Mouse (Mus musculus) lung, embryonic 16.5 days (tissue): ENCODE data around the gene Utp11. TPM values are rescaled to one million over a fixed set of nuclear protein-coding genes. Genes with fewer than 3 reads are reported as not detected.
A peak's percentile ranks its signal among the peaks of the same experiment; 100 is the strongest.
"Not testable (repeated sequence)": the region's sequence is repeated elsewhere in the genome, so short reads cannot be mapped to it uniquely, and the experiment has no call there.

Experiments used
- ATAC-seq: fragments of 200-750 bp; cut with Nextera tagmentation; 2 replicates; pipeline ENCODE4 v1.8.0; 2017; ENCODE audit warnings: low read depth, mild to moderate bottlenecking, moderate library complexity
- H3K27ac ChIP-seq: fragments of 300-500 bp; sonication (generic); 2 replicates; pipeline ENCODE4 v1.5.1; 2014; ENCODE audit warnings: mild to moderate bottlenecking, control low read depth, low read length
- H3K27me3 ChIP-seq: fragments of 300-500 bp; sonication (generic); 2 replicates; pipeline ENCODE4 v1.6.1; 2014; ENCODE audit warnings: low read depth, low read length, mixed read lengths; ENCODE audit not compliant: control insufficient read depth, insufficient read depth
- H3K36me3 ChIP-seq: fragments of 300-500 bp; sonication (generic); 2 replicates; pipeline ENCODE4 v1.6.1; 2014; ENCODE audit warnings: low read length; ENCODE audit not compliant: control insufficient read depth, insufficient read depth
- H3K4me1 ChIP-seq: fragments of 300-500 bp; sonication (generic); replicated peaks from 2 replicates; pipeline ENCODE4 v1.6.1; 2014; ENCODE audit warnings: low read length, mixed read lengths; ENCODE audit not compliant: control insufficient read depth, insufficient read depth
- H3K4me2 ChIP-seq: fragments of 300-500 bp; sonication (generic); 2 replicates; pipeline ENCODE4 v1.6.1; 2014; ENCODE audit warnings: low read depth, low read length, control low read depth
- H3K4me3 ChIP-seq: fragments of 300-500 bp; sonication (generic); 2 replicates; pipeline ENCODE4 v1.5.1; 2014; ENCODE audit warnings: mild to moderate bottlenecking, low read length, control low read depth
- H3K9ac ChIP-seq: fragments of 300-500 bp; sonication (generic); 2 replicates; pipeline ENCODE4 v1.6.1; 2014; ENCODE audit warnings: low read length, control low read depth
- H3K9me3 ChIP-seq: fragments of 300-500 bp; sonication (generic); 2 replicates; pipeline ENCODE4 v1.6.1; 2016; ENCODE audit warnings: low read length; ENCODE audit not compliant: control insufficient read depth
- WGBS: fragments of 180-500 bp; shearing (Covaris S2); extraction: QIAGEN DNeasy Blood & Tissue Kit; methylation state at CpG from one replicate; pipeline ENCODE4 v1.1.7; 2014; 5-methylcytosine and 5-hydroxymethylcytosine counted together
- polyA plus RNA-seq: library from polyadenylated mRNA; unstranded; fragments of >200 nt; fragmentation: Nextera tagmentation; extraction: Ambion mirVana; gene quantifications from 2 replicates; pipeline ENCODE4 v1.2.1, GENCODE M21; 2015

The Utp11 gene
- polyA plus RNA-seq, 1 experiment from 2014 or later, result 59.5 TPM

- H3K27me3 ChIP-seq, result no peaks in the 10 kb centered on the region
- H3K9ac ChIP-seq, result peak within 1 kb of the TSS; percentile 89
- peaks cover 9% of the 10 kb centered on the region for H3K4me1 ChIP-seq
- peak within 1 kb of the TSS; percentile 75 for H3K4me2 ChIP-seq
- H3K4me3 ChIP-seq, result peak within 1 kb of the TSS; percentile 80
- WGBS, result under 1% methylated on average over 57 of the region's 57 CpGs
- H3K9me3 ChIP-seq, result no peaks in the 10 kb centered on the region
- H3K36me3 ChIP-seq, result peaks cover 15% of the 10 kb centered on the region
- H3K27ac ChIP-seq, result no peak within 1 kb of the TSS; the same call in 1 of the 2 replicates
- peak; percentile 94 for ATAC-seq
Measured at GRCm38 (mm10) chr4:124714545-124715481, 21.4 kb upstream of the Utp11 start, which contains the start of gene Sf3a3. Gene Sf3a3, plus strand, starts transcription at chr4:124714776.

GRCm38 (mm10) chr4:124713850-124714249, 20.4 kb upstream of the Utp11 start:
- H3K4me2 ChIP-seq, H3K9ac ChIP-seq, H3K27me3 ChIP-seq, H3K9me3 ChIP-seq, ATAC-seq, H3K27ac ChIP-seq, H3K4me3 ChIP-seq: not testable (repeated sequence)
- Histone ChIP-seq H3K36me3 (peaks cover 11% of the 10 kb centered on the region), H3K4me1 (peaks cover 15% of the 10 kb centered on the region)
- WGBS, result 63% methylated on average over 5 of the region's 5 CpGs

- peaks cover 19% of the 10 kb centered on the region for H3K4me1 ChIP-seq
- WGBS, result 82% methylated on average over 6 of the region's 6 CpGs
- H3K9ac ChIP-seq, result no peak overlapping the region
- no peak for ATAC-seq
- H3K4me2 ChIP-seq, result no peak overlapping the region
- no peaks in the 10 kb centered on the region for H3K27me3 ChIP-seq
- H3K9me3 ChIP-seq, result no peaks in the 10 kb centered on the region
- H3K27ac ChIP-seq, result no peak overlapping the region
- H3K4me3 ChIP-seq, result no peak overlapping the region
- peaks cover 4% of the 10 kb centered on the region; the same call in 1 of the 2 replicates for H3K36me3 ChIP-seq
Measured at GRCm38 (mm10) chr4:124712618-124713017, 19.2 kb upstream of the Utp11 start.

GRCm38 (mm10) chr4:124710776-124711291, 17.4 kb upstream of the Utp11 start:
- H3K4me2 ChIP-seq, result no peak overlapping the region
- no peak overlapping the region for H3K27ac ChIP-seq
- no peak overlapping the region for H3K4me3 ChIP-seq
- H3K27me3 ChIP-seq, result no peaks in the 10 kb centered on the region
- no peaks in the 10 kb centered on the region for H3K9me3 ChIP-seq
- H3K9ac ChIP-seq, result no peak overlapping the region
- ATAC-seq, result no peak
- no peaks in the 10 kb centered on the region; the same call in 1 of the 2 replicates for H3K36me3 ChIP-seq
- WGBS, result 5% methylated on average over 5 of the region's 5 CpGs
- H3K4me1 ChIP-seq, result peaks cover 19% of the 10 kb centered on the region

GRCm38 (mm10) chr4:124709961-124710446, 16.6 kb upstream of the Utp11 start:
- ATAC-seq, result no peak
- Histone ChIP-seq H3K4me2 (peak overlapping the region; percentile 69), H3K9me3 (no peaks in the 10 kb centered on the region), H3K36me3 (no peaks in the 10 kb centered on the region; the same call in 1 of the 2 replicates), H3K4me3 (peak overlapping the region; percentile 30), H3K4me1 (peaks cover 24% of the 10 kb centered on the region), H3K27ac (peak overlapping the region; percentile 96), H3K27me3 (no peaks in the 10 kb centered on the region), H3K9ac (peak overlapping the region; percentile 59)
- 3% methylated on average over 18 of the region's 18 CpGs for WGBS

- Histone ChIP-seq H3K4me2 (peak overlapping the region; percentile 69), H3K9ac (peak overlapping the region; percentile 65), H3K4me1 (peaks cover 36% of the 10 kb centered on the region), H3K4me3 (peak overlapping the region; percentile 46), H3K27ac (peak overlapping the region; percentile 96), H3K9me3 (no peaks in the 10 kb centered on the region), H3K27me3 (no peaks in the 10 kb centered on the region), H3K36me3 (no peaks in the 10 kb centered on the region; the same call in 1 of the 2 replicates)
- peak; percentile 90 for ATAC-seq
- 1% methylated on average over 41 of the region's 41 CpGs for WGBS
Measured at GRCm38 (mm10) chr4:124708518-124709477, 15.4 kb upstream of the Utp11 start.

- H3K4me1 ChIP-seq, result peaks cover 42% of the 10 kb centered on the region
- peak overlapping the region; percentile 65; the same call in 1 of the 2 replicates for H3K9ac ChIP-seq
- H3K9me3 ChIP-seq, H3K27me3 ChIP-seq, ATAC-seq, H3K36me3 ChIP-seq: not testable (repeated sequence)
- 8% methylated on average over 1 of the region's 1 CpGs for WGBS
- H3K4me3 ChIP-seq, result peak overlapping the region; percentile 46
- H3K4me2 ChIP-seq, result peak overlapping the region; percentile 69
- H3K27ac ChIP-seq, result peak overlapping the region; percentile 96
Measured at GRCm38 (mm10) chr4:124708200-124708517, 14.8 kb upstream of the Utp11 start.

- peaks cover 43% of the 10 kb centered on the region for H3K4me1 ChIP-seq
- ATAC-seq, result not testable (repeated sequence)
Measured at GRCm38 (mm10) chr4:124707381-124708199, 14.2 kb upstream of the Utp11 start.

More at GRCm38 (mm10) chr4:124707381-124708199, 14.2 kb upstream of the Utp11 start:
- peak overlapping the region; percentile 27 for H3K27ac ChIP-seq
- not testable (repeated sequence) for H3K9ac ChIP-seq, H3K4me2 ChIP-seq, H3K27me3 ChIP-seq, H3K9me3 ChIP-seq, H3K4me3 ChIP-seq, H3K36me3 ChIP-seq
- 83% methylated on average over 25 of the region's 25 CpGs for WGBS
